Mouse (Mus musculus) neural tube, embryonic 15.5 days (tissue): Measurements from ENCODE around the gene Gba2. TPM values are rescaled to one million over a fixed set of nuclear protein-coding genes. Genes with fewer than 3 reads are reported as not detected.
"Not testable (repeated sequence)": the region's sequence is repeated elsewhere in the genome, so short reads cannot be mapped to it uniquely, and the experiment has no call there.

Experiments
- ATAC-seq: fragments of 200-750 bp; cut with Nextera tagmentation; 2 replicates; pipeline ENCODE4 v1.8.0; 2017; ENCODE audit warnings: mild to moderate bottlenecking, moderate TSS enrichment, moderate library complexity; ENCODE audit not compliant: low FRiP score
- H3K27ac ChIP-seq: fragments of 300-500 bp; sonication (generic); replicated peaks from 2 replicates; pipeline ENCODE4 v1.5.1; 2015; ENCODE audit warnings: mild to moderate bottlenecking, inconsistent platforms
- H3K27me3 ChIP-seq: fragments of 300-500 bp; sonication (generic); replicated peaks from 2 replicates; pipeline ENCODE4 v1.6.1; 2015; ENCODE audit warnings: inconsistent platforms
- H3K36me3 ChIP-seq: fragments of 300-500 bp; sonication (generic); 2 replicates; pipeline ENCODE4 v1.6.1; 2015; ENCODE audit warnings: inconsistent platforms
- H3K4me1 ChIP-seq: fragments of 300-500 bp; sonication (generic); 2 replicates; pipeline ENCODE4 v1.6.1; 2015; ENCODE audit warnings: inconsistent platforms
- H3K4me2 ChIP-seq: fragments of 300-500 bp; sonication (generic); 2 replicates; pipeline ENCODE4 v1.6.1; 2015; ENCODE audit warnings: inconsistent platforms, mild to moderate bottlenecking, moderate library complexity
- H3K4me3 ChIP-seq: fragments of 300-500 bp; sonication (generic); replicated peaks from 2 replicates; pipeline ENCODE4 v1.5.1; 2015; ENCODE audit warnings: mild to moderate bottlenecking, inconsistent platforms
- H3K9ac ChIP-seq: fragments of 300-500 bp; sonication (generic); replicated peaks from 2 replicates; pipeline ENCODE4 v1.6.1; 2015; ENCODE audit warnings: mild to moderate bottlenecking, inconsistent platforms
- H3K9me3 ChIP-seq: fragments of 300-500 bp; sonication (generic); replicated peaks from 2 replicates; pipeline ENCODE4 v1.6.1; 2016; ENCODE audit warnings: inconsistent platforms
- WGBS: fragments of 180-500 bp; shearing (Covaris S2); methylation state at CpG from one replicate; pipeline ENCODE4 v1.1.7; 2015; ENCODE audit warnings: mixed read lengths; 5-methylcytosine and 5-hydroxymethylcytosine counted together
- polyA plus RNA-seq: library from polyadenylated mRNA; unstranded; fragments of >200 nt; fragmentation: Nextera tagmentation; extraction: Ambion mirVana; gene quantifications from 2 replicates; pipeline ENCODE4 v1.2.1, GENCODE M21; 2015

The Gba2 gene
- polyA plus RNA-seq, result 48.1 and 54.5 TPM in 2 replicates

- ATAC-seq, result peak; percentile 92
- under 1% methylated on average over 76 of the region's 76 CpGs for WGBS
- no peaks in the 10 kb centered on the region for H3K9me3 ChIP-seq
These were observed at the start of gene Gba2, which contains the start of gene Rgp1 for GRCm38 (mm10) chr4:43578376-43579204. TSS of gene Gba2 (minus strand) at chr4:43578873. TSS of gene Rgp1 (plus strand) at chr4:43578715.

GRCm38 (mm10) chr4:43620146-43620778 is 41.6 kb upstream of the Gba2 start:
- H3K9me3 ChIP-seq, result no peaks in the 10 kb centered on the region
- 0 out of 2 replicates have a peak, but pooled peaks cover 4% of the 10 kb centered on the region for H3K27me3 ChIP-seq
- H3K27ac ChIP-seq, result no peak overlapping the region
- H3K4me1 ChIP-seq, result no peaks in the 10 kb centered on the region
- H3K9ac ChIP-seq, result no peak overlapping the region
- H3K36me3 ChIP-seq, result no peaks in the 10 kb centered on the region
- WGBS, result 82% methylated on average over 4 of the region's 4 CpGs
- no peak overlapping the region for H3K4me2 ChIP-seq
- no peak overlapping the region for H3K4me3 ChIP-seq
- no peak for ATAC-seq

More at GRCm38 (mm10) chr4:43578376-43579204, at the start of gene Gba2, which contains the start of gene Rgp1:
- Histone ChIP-seq H3K36me3 (peaks cover 39% of the 10 kb centered on the region), H3K4me1 (peaks cover 51% of the 10 kb centered on the region), H3K4me3 (peak within 1 kb of the TSS; percentile 86), H3K27ac (peak within 1 kb of the TSS; percentile 87), H3K9ac (peak within 1 kb of the TSS; percentile 84), H3K4me2 (peak within 1 kb of the TSS; percentile 95), H3K27me3 (no peaks in the 10 kb centered on the region)

- ATAC-seq, result no peak
- H3K27me3 ChIP-seq, result no peaks in the 10 kb centered on the region
- H3K4me3 ChIP-seq, result no peak overlapping the region
- 67% methylated on average over 3 of the region's 3 CpGs for WGBS
- no peaks in the 10 kb centered on the region for H3K36me3 ChIP-seq
- no peaks in the 10 kb centered on the region for H3K9me3 ChIP-seq
- H3K9ac ChIP-seq, result no peak overlapping the region
- no peaks in the 10 kb centered on the region for H3K4me1 ChIP-seq
- no peak overlapping the region for H3K27ac ChIP-seq
- no peak overlapping the region for H3K4me2 ChIP-seq
These were observed 34.5 kb upstream of the Gba2 start for GRCm38 (mm10) chr4:43613060-43613730.

- 80% methylated on average over 10 of the region's 10 CpGs for WGBS
These were observed 33.9 kb upstream of the Gba2 start for GRCm38 (mm10) chr4:43612534-43612933.

GRCm38 (mm10) chr4:43604751-43605685 is 26.3 kb upstream of the Gba2 start:
- 86% methylated on average over 9 of the region's 9 CpGs for WGBS
- Histone ChIP-seq H3K4me3 (no peak overlapping the region), H3K36me3 (no peaks in the 10 kb centered on the region), H3K4me2 (no peak overlapping the region), H3K27ac (no peak overlapping the region), H3K9ac (no peak overlapping the region), H3K9me3 (no peaks in the 10 kb centered on the region), H3K4me1 (no peaks in the 10 kb centered on the region), H3K27me3 (no peaks in the 10 kb centered on the region)
- no peak for ATAC-seq

More at GRCm38 (mm10) chr4:43612534-43612933, 33.9 kb upstream of the Gba2 start:
- no peak overlapping the region for H3K4me3 ChIP-seq
- no peaks in the 10 kb centered on the region for H3K27me3 ChIP-seq
- no peak for ATAC-seq
- no peak overlapping the region for H3K27ac ChIP-seq
- no peak overlapping the region for H3K9ac ChIP-seq
- no peaks in the 10 kb centered on the region for H3K9me3 ChIP-seq
- no peaks in the 10 kb centered on the region for H3K4me1 ChIP-seq
- no peaks in the 10 kb centered on the region for H3K36me3 ChIP-seq
- no peak overlapping the region for H3K4me2 ChIP-seq

GRCm38 (mm10) chr4:43604099-43604498 is 25.4 kb upstream of the Gba2 start:
- H3K4me2 ChIP-seq, result no peak overlapping the region
- WGBS, result 69% methylated on average over 3 of the region's 3 CpGs
- ATAC-seq, result no peak
- H3K9ac ChIP-seq, result no peak overlapping the region
- H3K36me3 ChIP-seq, result no peaks in the 10 kb centered on the region
- no peaks in the 10 kb centered on the region for H3K9me3 ChIP-seq
- H3K4me3 ChIP-seq, result no peak overlapping the region
- H3K27ac ChIP-seq, result no peak overlapping the region
- H3K4me1 ChIP-seq, result no peaks in the 10 kb centered on the region
- H3K27me3 ChIP-seq, result no peaks in the 10 kb centered on the region

- 87% methylated on average over 9 of the region's 9 CpGs for WGBS
- H3K4me2 ChIP-seq, result no peak overlapping the region
- H3K9ac ChIP-seq, result no peak overlapping the region
- no peak for ATAC-seq
- no peak overlapping the region for H3K27ac ChIP-seq
- no peaks in the 10 kb centered on the region for H3K27me3 ChIP-seq
- H3K9me3 ChIP-seq, result no peaks in the 10 kb centered on the region
- no peaks in the 10 kb centered on the region for H3K4me1 ChIP-seq
- H3K36me3 ChIP-seq, result no peaks in the 10 kb centered on the region
- H3K4me3 ChIP-seq, result no peak overlapping the region
These were observed 21.7 kb upstream of the Gba2 start for GRCm38 (mm10) chr4:43600195-43600934.

GRCm38 (mm10) chr4:43598650-43599380 is 20.1 kb upstream of the Gba2 start:
- Histone ChIP-seq H3K9me3 (no peaks in the 10 kb centered on the region), H3K27ac (no peak overlapping the region)

GRCm38 (mm10) chr4:43598200-43598599 is 19.5 kb upstream of the Gba2 start:
- no peaks in the 10 kb centered on the region for H3K36me3 ChIP-seq
- 87% methylated on average over 4 of the region's 4 CpGs for WGBS
- no peak overlapping the region for H3K4me2 ChIP-seq
- H3K27me3 ChIP-seq, result no peaks in the 10 kb centered on the region
- H3K9me3 ChIP-seq, result no peaks in the 10 kb centered on the region
- H3K4me3 ChIP-seq, result no peak overlapping the region
- no peak overlapping the region for H3K27ac ChIP-seq
- no peak for ATAC-seq
- H3K9ac ChIP-seq, result no peak overlapping the region
- H3K4me1 ChIP-seq, result no peaks in the 10 kb centered on the region

More at GRCm38 (mm10) chr4:43598650-43599380, 20.1 kb upstream of the Gba2 start:
- H3K4me2 ChIP-seq, result no peak overlapping the region
- no peak for ATAC-seq
- no peaks in the 10 kb centered on the region for H3K36me3 ChIP-seq
- H3K4me3 ChIP-seq, result no peak overlapping the region
- no peaks in the 10 kb centered on the region for H3K27me3 ChIP-seq
- WGBS, result 86% methylated on average over 7 of the region's 7 CpGs
- no peak overlapping the region for H3K9ac ChIP-seq
- H3K4me1 ChIP-seq, result no peaks in the 10 kb centered on the region

- H3K9ac ChIP-seq, H3K9me3 ChIP-seq, H3K27me3 ChIP-seq, H3K27ac ChIP-seq, H3K4me1 ChIP-seq, ATAC-seq, H3K4me2 ChIP-seq, H3K36me3 ChIP-seq, H3K4me3 ChIP-seq: not testable (repeated sequence)
- 86% methylated on average over 2 of the region's 2 CpGs for WGBS
These were observed 17.9 kb upstream of the Gba2 start for GRCm38 (mm10) chr4:43596597-43596996.
